Mouse (Mus musculus): ENCODE data around the gene Trim11.

Trim11 gene

GRCm38 (mm10) chr11:59026411-59026810, 48.5 kb downstream of the Trim11 start:
- no peak for DNase-seq (ENCODE audit: low spot score)

GRCm38 (mm10) chr11:59029003-59029402, 51.1 kb downstream of the Trim11 start:
- DNase-seq (ENCODE audit: low spot score) = no peak
